In the genomic region with DNA sequence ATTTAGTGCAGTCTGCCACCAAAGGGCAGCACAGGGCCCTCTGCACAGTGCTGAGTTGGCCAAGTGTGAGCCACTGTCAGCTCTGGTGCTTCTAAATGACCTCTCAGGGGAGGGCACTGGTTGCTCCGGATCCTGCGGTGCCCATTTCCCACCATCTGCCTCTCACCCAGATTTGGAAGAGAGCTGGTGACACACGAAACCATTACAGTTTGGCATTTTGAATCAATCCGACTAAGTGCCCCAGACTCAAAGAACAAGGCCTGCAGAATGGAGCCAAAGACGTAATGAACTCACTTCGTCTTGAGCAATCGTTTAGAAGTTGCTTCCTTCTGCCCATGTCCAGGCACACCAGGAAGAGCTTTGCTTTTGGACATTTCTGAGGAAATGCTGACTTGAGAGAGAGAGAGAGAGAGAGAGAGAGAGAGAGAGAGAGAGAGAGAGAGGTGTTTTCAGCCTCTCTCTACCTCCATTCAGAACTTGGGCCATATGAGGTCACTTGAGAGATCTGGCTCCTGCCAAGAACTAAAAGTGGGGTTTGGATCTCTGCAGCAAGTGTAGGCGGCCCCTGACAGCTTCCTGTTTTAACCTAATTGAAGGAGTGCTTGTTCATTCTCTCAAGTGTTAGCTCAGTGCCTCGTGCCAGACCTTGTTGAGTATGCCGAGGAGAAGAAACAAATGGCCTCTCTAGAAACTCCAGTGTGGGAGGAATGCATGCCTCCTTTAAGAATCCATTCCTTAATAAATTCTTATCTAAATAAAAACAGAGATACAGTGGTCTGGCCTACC, we compare ENCODE assay signal across 9 mouse cellular contexts. TPM values are rescaled to one million over a fixed set of nuclear protein-coding genes. Genes with fewer than 3 reads are reported as not detected.
DNase-seq lines count a peak whose midpoint lies in the region; TF ChIP-seq lines count a peak whose summit lies in the region.
"Had no signal": no experiment of that assay in that cellular context is flagged by ENCODE, and none has a peak within 500 bp of the region (broad histone marks: within the 10 kb centered on the region; RNA-seq: fewer than 3 reads in every experiment).

No protein-coding gene starts in this region.

- 0 out of 2 replicates have a peak, but pooled peaks cover 4% of the 10 kb centered on the region for H3K36me3 ChIP-seq in heart, embryonic 10.5 days
- H3K36me3 ChIP-seq in kidney, adult 2 months (ENCODE audit: control insufficient read depth, insufficient read depth, low read length), result no peaks in the 10 kb centered on the region

- H3K9me3 ChIP-seq in heart, embryonic 10.5 days, result no peaks in the 10 kb centered on the region

- H3K4me1 ChIP-seq in heart, embryonic 10.5 days, result peaks cover 24% of the 10 kb centered on the region
- H3K4me1 ChIP-seq in lung, adult 2 months (ENCODE audit: control insufficient read depth, insufficient read depth, low read length), result peaks cover 19% of the 10 kb centered on the region
- H3K4me1 ChIP-seq in kidney, adult 2 months (ENCODE audit: control insufficient read depth, insufficient read depth, low read length), result peaks cover 3% of the 10 kb centered on the region; the same call in 1 of the 2 replicates

- no peaks in the 10 kb centered on the region for H3K27me3 ChIP-seq in heart, embryonic 10.5 days (ENCODE audit: insufficient read depth, poor library complexity, severe bottlenecking)
- H3K27me3 ChIP-seq in kidney, adult 2 months (replicated peaks; ENCODE audit: control insufficient read depth, insufficient read depth, low read length), result no peaks in the 10 kb centered on the region

- no peak for TF ChIP-seq POLR2A in lung, adult 2 months (IDR thresholded peaks at IDR 0.05; ENCODE audit: borderline replicate concordance, extremely low read depth, low read depth, low read length)
- TF ChIP-seq POLR2A in kidney, adult 2 months (IDR thresholded peaks at IDR 0.05; ENCODE audit: low read depth, low read length), result no peak

- 69% methylated on average over 10 of the region's 10 CpGs for WGBS in heart, embryonic 10.5 days
- 35% methylated on average over 10 of the region's 10 CpGs for WGBS in lung, adult 2 months
- WGBS in kidney, adult 2 months, result 72% methylated on average over 10 of the region's 10 CpGs

- DNase-seq in heart, adult 18-20 months, result peak; percentile 61 to 75
- DNase-seq in heart, embryonic 10.5 days (ENCODE audit: low spot score), result no peak
- DNase-seq in 416B (ENCODE audit: low read depth), result peak; percentile 9
- peak; percentile 41 for DNase-seq in fibroblast of lung, adult 2 months (ENCODE audit: low read depth)
- peak; percentile 72 for DNase-seq in lung, adult 2 months
- no peak for DNase-seq in retina, postnatal 1 day
- no peak for DNase-seq in kidney, adult 2 months
- no peak for DNase-seq in kidney, postnatal 36 days
- DNase-seq: gastrocnemius, postnatal 10 days had no signal

- no peak overlapping the region for H3K27ac ChIP-seq in heart, embryonic 10.5 days
- no peak overlapping the region for H3K27ac ChIP-seq in kidney, adult 2 months (ENCODE audit: insufficient read depth, low read depth, low read length)

- no peak for TF ChIP-seq CTCF in lung, adult 2 months (IDR thresholded peaks at IDR 0.05; ENCODE audit: insufficient read depth, low read length)
- no peak for TF ChIP-seq CTCF in kidney, adult 2 months (conservative IDR thresholded peaks at IDR 0.05; ENCODE audit: insufficient read depth, insufficient read length, low read depth, low read length)

- H3K4me3 ChIP-seq in heart, embryonic 10.5 days, result no peak overlapping the region
- no peak overlapping the region for H3K4me3 ChIP-seq in lung, adult 2 months (replicated peaks; ENCODE audit: extremely low read depth, low read depth, low read length)
- H3K4me3 ChIP-seq in kidney, adult 2 months (ENCODE audit: insufficient read depth, low read depth, low read length), result no peak overlapping the region

RNA-seq across cellular contexts. Expression of gene Ttf2, which starts 28.5 kb away (rescaled TPM):
- total RNA-seq in heart, adult 18-20 months (2021), result 1 to 10 TPM; 2.1 to 2.3 TPM
- 18.0 and 18.1 TPM in 2 replicates for polyA plus RNA-seq in heart, embryonic 10.5 days (2016; fragmentation: Nextera tagmentation; extraction: Ambion mirVana)
- polyA plus RNA-seq in lung, adult 2 months (2012; rRNA removed), result 2.3 and 3.0 TPM in 2 replicates
- 2.6 and 3.2 TPM in 2 replicates for polyA plus RNA-seq in kidney, adult 2 months (2012; rRNA removed)

RNA-seq across cellular contexts. Expression of gene Cd101, which starts 31.4 kb away (rescaled TPM):
- total RNA-seq in heart, adult 18-20 months (2021), result under 1 TPM; 0.10 to 0.15 TPM
- polyA plus RNA-seq in heart, embryonic 10.5 days (2016; fragmentation: Nextera tagmentation; extraction: Ambion mirVana), result 0.34 and 0.50 TPM in 2 replicates
- polyA plus RNA-seq in lung, adult 2 months (2012; rRNA removed), result 1.5 and 1.8 TPM in 2 replicates
- polyA plus RNA-seq in kidney, adult 2 months (2012; rRNA removed), result 0.03 and 0.16 TPM in 2 replicates

Comparison
In these comparisons a context has a peak if more than half of its experiments do, and no peak if none do; other contexts are left out.
1. DNase-seq: peak in heart, adult 18-20 months (2 of 2), 416B (single experiment), fibroblast of lung, adult 2 months (single experiment) and lung, adult 2 months (single experiment); none in heart, embryonic 10.5 days (single experiment), retina, postnatal 1 day (single experiment), kidney, adult 2 months (single experiment) and kidney, postnatal 36 days (0 of 2).